Mouse (Mus musculus) intestine, postnatal 0 days (tissue): ENCODE measurements around the gene Efna5. TPM values are rescaled to one million over a fixed set of nuclear protein-coding genes. Genes with fewer than 3 reads are reported as not detected.
A peak's percentile ranks its signal among the peaks of the same experiment; 100 is the strongest.

Experiments
- ATAC-seq: fragments of 200-750 bp; cut with Nextera tagmentation; 2 replicates; pipeline ENCODE4 v1.8.0; 2017; ENCODE audit warnings: mild to moderate bottlenecking, moderate TSS enrichment, moderate library complexity
- H3K27ac ChIP-seq: fragments of 300-500 bp; sonication (generic); 2 replicates; pipeline ENCODE4 v1.5.1; 2014; ENCODE audit warnings: mild to moderate bottlenecking, low read depth, low read length, moderate library complexity
- H3K27me3 ChIP-seq: fragments of 300-500 bp; sonication (generic); replicated peaks from 2 replicates; pipeline ENCODE4 v1.6.1; 2014; ENCODE audit warnings: low read length, mixed read lengths; ENCODE audit not compliant: control insufficient read depth, insufficient read depth
- H3K36me3 ChIP-seq: fragments of 300-500 bp; sonication (generic); 2 replicates; pipeline ENCODE4 v1.6.1; 2014; ENCODE audit warnings: mild to moderate bottlenecking, moderate library complexity; ENCODE audit not compliant: control insufficient read depth, insufficient read depth
- H3K4me1 ChIP-seq: fragments of 300-500 bp; sonication (generic); replicated peaks from 2 replicates; pipeline ENCODE4 v1.6.1; 2014; ENCODE audit warnings: antibody characterized with exemption, low read length, mixed read lengths; ENCODE audit not compliant: control insufficient read depth, insufficient read depth
- H3K4me2 ChIP-seq: fragments of 300-500 bp; sonication (generic); replicated peaks from 2 replicates; pipeline ENCODE4 v1.6.1; 2014; ENCODE audit warnings: low read depth, mild to moderate bottlenecking, moderate library complexity
- H3K4me3 ChIP-seq: fragments of 300-500 bp; sonication (generic); 2 replicates; pipeline ENCODE4 v1.5.1; 2014; ENCODE audit warnings: low read depth, low read length
- H3K9ac ChIP-seq: fragments of 300-500 bp; sonication (generic); 2 replicates; pipeline ENCODE4 v1.6.1; 2014; ENCODE audit warnings: mild to moderate bottlenecking, low read depth, low read length
- H3K9me3 ChIP-seq: fragments of 300-500 bp; sonication (generic); 2 replicates; pipeline ENCODE4 v1.6.1; 2016; ENCODE audit warnings: mixed run types; ENCODE audit not compliant: control insufficient read depth
- CTCF ChIP-seq: sonication (generic); IDR thresholded peaks from 2 replicates; pipeline ENCODE4 v1.5.1; 2016; ENCODE audit warnings: low read depth, mild to moderate bottlenecking, control low read depth, antibody characterized with exemption, moderate library complexity
- WGBS: fragments of 180-500 bp; shearing (Covaris S2); extraction: QIAGEN DNeasy Blood & Tissue Kit; methylation state at CpG from one replicate; pipeline ENCODE4 v1.1.7; 2014; 5-methylcytosine and 5-hydroxymethylcytosine counted together
- polyA plus RNA-seq: library from polyadenylated mRNA; unstranded; fragments of >200 nt; fragmentation: Nextera tagmentation; extraction: Ambion mirVana; gene quantifications from 2 replicates; pipeline ENCODE4 v1.2.1, GENCODE M21; 2015

The Efna5 gene
- polyA plus RNA-seq, 1 experiment from 2014 or later: 8.6 TPM

- Histone ChIP-seq H3K9me3 (no peaks in the 10 kb centered on the region), H3K4me2 (no peak overlapping the region), H3K27me3 (no peaks in the 10 kb centered on the region), H3K27ac (no peak overlapping the region), H3K9ac (no peak overlapping the region), H3K36me3 (no peaks in the 10 kb centered on the region), H3K4me1 (no peaks in the 10 kb centered on the region), H3K4me3 (no peak overlapping the region)
- WGBS: 79% methylated on average over 8 of the region's 8 CpGs
- ATAC-seq: no peak
- TF ChIP-seq CTCF: no peak
Observed at GRCm38 (mm10) chr17:62625646-62626020, 255.5 kb downstream of the Efna5 start.

GRCm38 (mm10) chr17:62624804-62625645 lies 256.1 kb downstream of the Efna5 start:
- no peak overlapping the region for H3K4me2 ChIP-seq
- no peak for TF ChIP-seq CTCF
- H3K27ac ChIP-seq: no peak overlapping the region
- H3K4me1 ChIP-seq: no peaks in the 10 kb centered on the region
- no peak for ATAC-seq
- WGBS: 86% methylated on average over 8 of the region's 8 CpGs
- no peaks in the 10 kb centered on the region for H3K9me3 ChIP-seq
- no peaks in the 10 kb centered on the region for H3K36me3 ChIP-seq
- H3K9ac ChIP-seq: no peak overlapping the region
- no peak overlapping the region for H3K4me3 ChIP-seq
- H3K27me3 ChIP-seq: no peaks in the 10 kb centered on the region

GRCm38 (mm10) chr17:62623224-62623623 lies 257.9 kb downstream of the Efna5 start:
- Histone ChIP-seq H3K9me3 (no peaks in the 10 kb centered on the region), H3K4me1 (no peaks in the 10 kb centered on the region), H3K36me3 (no peaks in the 10 kb centered on the region), H3K27ac (no peak overlapping the region), H3K27me3 (no peaks in the 10 kb centered on the region), H3K9ac (no peak overlapping the region), H3K4me3 (no peak overlapping the region), H3K4me2 (no peak overlapping the region)
- no peak for TF ChIP-seq CTCF
- whole genome bisulfite sequencing: 89% methylated on average over 3 of the region's 3 CpGs
- ATAC-seq: no peak

DNA sequence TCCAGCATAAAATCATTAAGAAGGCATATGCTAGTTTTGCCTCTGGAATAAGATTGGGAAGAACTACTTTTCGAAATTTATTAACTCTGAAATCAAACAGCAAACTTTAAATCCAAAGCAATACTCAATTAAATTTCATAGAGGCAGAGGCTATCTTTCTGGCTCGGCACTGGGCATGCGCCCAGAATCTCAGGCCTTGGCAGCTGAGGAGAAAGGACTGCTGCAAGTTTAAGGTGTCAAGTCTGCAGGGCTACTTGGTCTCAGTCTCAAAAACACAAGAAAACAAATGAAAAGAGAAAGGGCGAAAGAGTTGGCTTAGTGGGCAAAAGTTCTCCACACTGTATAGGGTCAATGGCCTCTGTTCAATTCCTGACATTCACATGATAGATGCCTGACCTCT lies 258.6 kb downstream of the Efna5 start:
- H3K4me3 ChIP-seq: no peak overlapping the region
- TF ChIP-seq CTCF: no peak
- no peaks in the 10 kb centered on the region for H3K27me3 ChIP-seq
- no peaks in the 10 kb centered on the region for H3K9me3 ChIP-seq
- WGBS: 81% methylated on average over 4 of the region's 4 CpGs
- no peak overlapping the region for H3K27ac ChIP-seq
- no peak for ATAC-seq
- no peak overlapping the region for H3K9ac ChIP-seq
- no peak overlapping the region for H3K4me2 ChIP-seq
- H3K4me1 ChIP-seq: no peaks in the 10 kb centered on the region
- no peaks in the 10 kb centered on the region for H3K36me3 ChIP-seq

- H3K4me3 ChIP-seq: no peak overlapping the region
- H3K36me3 ChIP-seq: no peaks in the 10 kb centered on the region
- H3K27ac ChIP-seq: no peak overlapping the region
- WGBS: 66% methylated on average over 6 of the region's 6 CpGs
- H3K27me3 ChIP-seq: no peaks in the 10 kb centered on the region
- peak; percentile 34; the same call in 1 of the 2 replicates for TF ChIP-seq CTCF
- no peak overlapping the region for H3K9ac ChIP-seq
- H3K4me2 ChIP-seq: no peak overlapping the region
- ATAC-seq: no peak
- no peaks in the 10 kb centered on the region for H3K9me3 ChIP-seq
- no peaks in the 10 kb centered on the region for H3K4me1 ChIP-seq
Observed at GRCm38 (mm10) chr17:62615159-62615558, 266.0 kb downstream of the Efna5 start.

- H3K4me2 ChIP-seq: no peak overlapping the region
- H3K36me3 ChIP-seq: no peaks in the 10 kb centered on the region
- no peaks in the 10 kb centered on the region for H3K27me3 ChIP-seq
Observed at GRCm38 (mm10) chr17:62614708-62615107, 266.4 kb downstream of the Efna5 start.

More at GRCm38 (mm10) chr17:62614708-62615107, 266.4 kb downstream of the Efna5 start:
- Histone ChIP-seq H3K27ac (no peak overlapping the region), H3K4me1 (no peaks in the 10 kb centered on the region), H3K9me3 (no peaks in the 10 kb centered on the region), H3K9ac (no peak overlapping the region), H3K4me3 (no peak overlapping the region)
- ATAC-seq: no peak
- no peak for TF ChIP-seq CTCF
- WGBS: 57% methylated on average over 6 of the region's 6 CpGs
